Comparison of ENCODE assay signal across 13 mouse cellular contexts in genomic region chr11:101192646-101193045, GRCm38 (mm10). TPM values are rescaled to one million over a fixed set of nuclear protein-coding genes. Genes with fewer than 3 reads are reported as not detected.
DNase-seq lines count a peak whose midpoint lies in the region.
"Had no signal": no experiment of that assay in that cellular context is flagged by ENCODE, and none has a peak within 500 bp of the region (broad histone marks: within the 10 kb centered on the region; RNA-seq: fewer than 3 reads in every experiment).

No protein-coding gene starts in this region.

- intact Hi-C loops in heart, postnatal 10 days (cut with DNase I), result no loop called here
- intact Hi-C loops in left cerebral cortex, postnatal 4 days (cut with DNase I), result no loop called here

- DNase-seq in heart, adult 11 months, result peak; percentile 89
- no peak for DNase-seq in heart, postnatal 10 days
- peak; percentile 52 for DNase-seq in left cerebral cortex, postnatal 4 days
- DNase-seq in left cerebral cortex, adult 11 months (ENCODE audit: low spot score), result no peak
- DNase-seq in cerebellum, adult 8-10 months, result peak; percentile 55
- peak; percentile 76 to 77 for DNase-seq in cerebellum, postnatal 10 days
- DNase-seq in gastrocnemius, postnatal 10 days, result no peak
- DNase-seq in gastrocnemius, postnatal 4 days (ENCODE audit: low spot score in 2 of 2), result no peak
- DNase-seq: adrenal gland, adult 2 months; adrenal gland, postnatal 25 days; gastrocnemius, adult 2 months; gastrocnemius, postnatal 36 days; heart, adult 2 months had no signal

RNA-seq across cellular contexts. Expression of gene Ccr10, which starts 17.4 kb away (rescaled TPM):
- total RNA-seq in heart, postnatal 10 days (2021), result under 1 TPM; 0.14 to 0.20 TPM
- not detected for total RNA-seq in left cerebral cortex, postnatal 4 days (2021)
- total RNA-seq in gastrocnemius, postnatal 10 days (2021), result not detected
- total RNA-seq in gastrocnemius, postnatal 4 days (2021), result under 1 TPM; 0.36 to 0.37 TPM
- total RNA-seq: gastrocnemius, adult 2 months; gastrocnemius, postnatal 36 days; heart, adult 2 months had no signal

RNA-seq across cellular contexts. Expression of gene Plekhh3, which starts 21.5 kb away (rescaled TPM):
- total RNA-seq in heart, postnatal 10 days (2021), result 10 to 100 TPM; 23.6 to 28.3 TPM
- 1 to 10 TPM; 5.6 to 6.1 TPM for total RNA-seq in left cerebral cortex, postnatal 4 days (2021)
- 10 to 100 TPM; 33.2 to 36.7 TPM for total RNA-seq in gastrocnemius, postnatal 10 days (2021)
- 10 to 100 TPM; 39.5 to 41.4 TPM for total RNA-seq in gastrocnemius, postnatal 4 days (2021)

RNA-seq across cellular contexts. Expression of gene Cntnap1, which starts 22.3 kb away (rescaled TPM):
- total RNA-seq in heart, postnatal 10 days (2021), result 1 to 10 TPM; 1.8 to 2.1 TPM
- total RNA-seq in left cerebral cortex, postnatal 4 days (2021), result 1 to 10 TPM; 4.8 to 7.4 TPM
- total RNA-seq in gastrocnemius, postnatal 10 days (2021), result 1 to 10 TPM; 4.2 to 4.3 TPM
- 1 to 10 TPM; 3.2 to 4.1 TPM for total RNA-seq in gastrocnemius, postnatal 4 days (2021)

RNA-seq across cellular contexts. Expression of gene Ezh1, which starts 33.6 kb away (rescaled TPM):
- 10 to 100 TPM; 20.5 to 22.5 TPM for total RNA-seq in heart, postnatal 10 days (2021)
- 10 to 100 TPM; 34.3 to 36.6 TPM for total RNA-seq in left cerebral cortex, postnatal 4 days (2021)
- total RNA-seq in gastrocnemius, postnatal 10 days (2021), result 10 to 100 TPM; 17.2 to 17.7 TPM
- 10 to 100 TPM; 19.3 to 24.6 TPM for total RNA-seq in gastrocnemius, postnatal 4 days (2021)

RNA-seq across cellular contexts. Expression of gene Tubg2, which starts 36.9 kb away (rescaled TPM):
- 1 to 10 TPM; 3.4 to 3.5 TPM for total RNA-seq in heart, postnatal 10 days (2021)
- total RNA-seq in left cerebral cortex, postnatal 4 days (2021), result 10 to 100 TPM; 38.6 to 41.6 TPM
- total RNA-seq in gastrocnemius, postnatal 10 days (2021), result 1 to 10 TPM; 5.5 to 6.3 TPM
- 1 to 10 TPM; 6.8 TPM for total RNA-seq in gastrocnemius, postnatal 4 days (2021)

Comparison
In these comparisons a context has a peak if more than half of its experiments do, and no peak if none do; other contexts are left out.
1. DNase-seq: peak in heart, adult 11 months (single experiment), left cerebral cortex, postnatal 4 days (single experiment), cerebellum, adult 8-10 months (single experiment) and cerebellum, postnatal 10 days (2 of 2); none in heart, postnatal 10 days (0 of 2), left cerebral cortex, adult 11 months (single experiment), gastrocnemius, postnatal 10 days (single experiment) and gastrocnemius, postnatal 4 days (0 of 2).